Mouse (Mus musculus) kidney, adult 2 months (tissue): Measurements from ENCODE around the gene Vangl2.

Experiments used
- CTCF ChIP-seq: fragments of 200-500 bp; conservative IDR thresholded peaks from 2 replicates; pipeline ENCODE4 v1.5.1; 2011; ENCODE audit warnings: low read depth, mild to moderate bottlenecking, control low read depth, low read length, moderate library complexity, mixed read lengths; ENCODE audit not compliant: insufficient read depth, insufficient read length
- POLR2A ChIP-seq: fragments of 200-500 bp; IDR thresholded peaks from one replicate; pipeline ENCODE4 v1.6.1; 2011; ENCODE audit warnings: low read depth, low read length, control low read depth

DNA sequence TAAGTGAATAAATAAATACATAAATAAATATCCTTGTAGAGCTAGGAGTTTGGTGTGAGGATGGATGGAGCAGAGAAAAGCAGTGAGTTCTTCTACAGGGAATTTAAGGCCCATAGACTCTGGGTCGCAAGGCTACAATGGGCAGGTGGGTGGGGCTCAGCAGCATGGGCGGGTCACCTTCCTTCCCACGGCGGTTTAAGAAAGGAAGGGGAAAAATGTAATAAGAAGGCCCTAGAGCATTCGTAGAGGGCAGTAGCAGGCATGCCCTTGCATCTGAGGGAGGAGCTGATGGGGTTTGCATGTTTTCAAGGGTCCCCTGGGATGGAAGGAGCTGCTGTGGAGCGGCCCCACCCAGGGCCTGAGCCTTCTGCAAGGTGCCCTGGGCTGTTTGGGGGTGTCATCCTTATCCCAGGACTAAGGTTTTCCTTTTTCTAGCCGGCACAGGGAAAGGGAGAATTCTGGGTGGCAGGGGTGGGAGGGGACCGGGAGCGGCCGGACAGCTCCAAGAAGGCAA lies 24.6 kb upstream of the Vangl2 start:
- TF ChIP-seq POLR2A (no peak), CTCF (no peak)
